Mouse (Mus musculus) forebrain, embryonic 14.5 days (tissue): Measurements from ENCODE around the gene Serpina1a. TPM values are rescaled to one million over a fixed set of nuclear protein-coding genes. Genes with fewer than 3 reads are reported as not detected.
"Not testable (repeated sequence)": the region's sequence is repeated elsewhere in the genome, so short reads cannot be mapped to it uniquely, and the experiment has no call there.

Source experiments
- ATAC-seq: fragments of 200-750 bp; cut with Nextera tagmentation; 2 replicates; pipeline ENCODE4 v1.8.0; 2017; ENCODE audit warnings: mild to moderate bottlenecking, moderate library complexity
- DNase-seq: peaks from one replicate; pipeline ENCODE4 v3.0.0-alpha.2; 2015; ENCODE audit warnings: low spot score
- H3K27ac ChIP-seq: fragments of 300-500 bp; sonication (generic); 2 replicates; pipeline ENCODE4 v1.5.1; 2014; ENCODE audit warnings: low read depth, mild to moderate bottlenecking, control low read depth, low read length, moderate library complexity
- H3K27me3 ChIP-seq: fragments of 300-500 bp; sonication (generic); replicated peaks from 2 replicates; pipeline ENCODE4 v1.6.1; 2014; ENCODE audit warnings: low read length, control low read depth, mixed read lengths; ENCODE audit not compliant: control insufficient read depth, insufficient read depth
- H3K36me3 ChIP-seq: fragments of 300-500 bp; sonication (generic); 2 replicates; pipeline ENCODE4 v1.6.1; 2014; ENCODE audit warnings: low read length, control low read depth; ENCODE audit not compliant: control insufficient read depth, insufficient read depth
- H3K4me1 ChIP-seq: fragments of 300-500 bp; sonication (generic); 2 replicates; pipeline ENCODE4 v1.6.1; 2014; ENCODE audit warnings: antibody characterized with exemption, low read length, control low read depth; ENCODE audit not compliant: control insufficient read depth, insufficient read depth
- H3K4me2 ChIP-seq: fragments of 300-500 bp; sonication (generic); 2 replicates; pipeline ENCODE4 v1.6.1; 2014; ENCODE audit warnings: mild to moderate bottlenecking, control low read depth, low read length
- H3K4me3 ChIP-seq: fragments of 300-500 bp; sonication (generic); 2 replicates; pipeline ENCODE4 v1.5.1; 2014; ENCODE audit warnings: low read depth, low read length, control low read depth
- H3K9ac ChIP-seq: fragments of 300-500 bp; sonication (generic); 2 replicates; pipeline ENCODE4 v1.6.1; 2014; ENCODE audit warnings: mild to moderate bottlenecking, low read length, control low read depth, moderate library complexity
- H3K9me3 ChIP-seq: fragments of 300-500 bp; sonication (generic); replicated peaks from 2 replicates; pipeline ENCODE4 v1.6.1; 2016; ENCODE audit warnings: low read length, control low read depth, mixed read lengths; ENCODE audit not compliant: control insufficient read depth
- WGBS: fragments of 180-500 bp; shearing (Covaris S2); extraction: QIAGEN DNeasy Blood & Tissue Kit; methylation state at CpG from one replicate; pipeline ENCODE4 v1.1.7; 2014; 5-methylcytosine and 5-hydroxymethylcytosine counted together
- polyA plus RNA-seq: library from polyadenylated mRNA; unstranded; fragments of >200 nt; fragmentation: Nextera tagmentation; extraction: Ambion mirVana; gene quantifications from 2 replicates; pipeline ENCODE4 v1.2.1, GENCODE M21; 2014

Serpina1a gene
- not detected in 2 replicates for polyA plus RNA-seq

DNA sequence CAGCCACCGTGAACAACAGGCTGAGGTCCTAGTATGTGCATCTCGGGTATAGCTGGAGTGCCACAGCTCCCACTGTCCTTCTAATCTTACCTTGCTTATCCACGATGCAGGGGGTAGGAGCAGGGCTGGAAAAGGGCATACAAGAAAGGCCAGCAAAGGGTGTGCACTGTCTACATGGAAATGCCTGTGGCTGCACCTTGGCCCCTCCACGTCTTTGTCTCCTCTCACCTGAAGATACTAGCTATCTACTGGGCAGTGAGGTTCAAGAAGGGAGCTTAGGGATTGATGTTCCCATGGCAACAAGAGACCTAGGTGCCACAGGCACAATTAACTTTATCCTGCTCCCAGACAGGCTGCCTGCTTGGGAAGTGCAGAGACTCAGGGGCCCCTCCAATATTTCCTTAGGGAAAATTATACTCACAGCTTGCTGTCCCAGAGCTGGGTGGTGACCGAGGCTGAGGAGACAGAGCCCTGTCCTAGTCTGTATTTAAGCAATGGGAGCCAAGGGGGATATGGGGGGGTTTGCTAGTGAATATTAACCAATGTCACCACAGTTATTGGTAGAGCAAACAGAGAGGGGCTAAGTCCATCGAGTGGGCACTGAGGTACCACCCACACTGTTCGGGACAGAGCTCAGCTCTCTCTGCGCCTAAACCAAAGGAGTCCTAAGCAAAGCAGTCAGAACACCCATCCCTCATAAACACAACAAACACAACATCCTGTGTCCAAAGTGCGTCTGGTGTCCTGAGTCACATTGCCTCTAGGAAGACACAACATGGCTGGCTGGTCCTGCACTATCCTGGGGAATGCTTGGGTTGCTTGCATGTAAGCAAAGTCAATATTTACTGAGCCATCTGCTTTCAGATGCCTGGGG, at the start of gene Serpina1a:
TSS of gene Serpina1a (minus strand) at position 462 of the 874 bp plus-strand sequence.
- H3K4me2 ChIP-seq, H3K4me3 ChIP-seq, H3K27ac ChIP-seq, DNase-seq, H3K4me1 ChIP-seq, ATAC-seq, H3K9ac ChIP-seq, H3K36me3 ChIP-seq, H3K27me3 ChIP-seq, H3K9me3 ChIP-seq: not testable (repeated sequence)
- WGBS, result 87% methylated on average over 9 of the region's 9 CpGs

DNA sequence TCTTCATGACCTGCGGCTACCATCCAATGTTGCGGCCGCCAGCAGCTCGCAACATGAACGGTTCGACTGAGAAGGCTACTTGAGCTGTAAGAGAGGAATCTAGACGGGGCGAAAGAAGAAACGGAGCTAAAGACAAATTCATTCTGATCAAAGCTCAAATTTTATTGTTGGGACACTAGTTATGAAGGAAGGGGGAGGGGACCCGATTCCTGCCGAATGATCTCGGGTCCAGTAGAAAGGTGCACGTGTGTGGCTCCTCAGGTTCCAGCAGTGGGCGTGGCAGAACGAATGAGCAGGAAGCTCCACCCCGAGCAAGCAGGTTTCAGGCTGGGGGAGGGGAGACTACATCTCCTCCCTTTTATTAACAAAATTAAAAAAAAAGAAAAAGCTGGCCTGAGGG, 45.8 kb upstream of the Serpina1a start:
- not testable (repeated sequence) for DNase-seq, H3K9ac ChIP-seq, H3K36me3 ChIP-seq

DNA sequence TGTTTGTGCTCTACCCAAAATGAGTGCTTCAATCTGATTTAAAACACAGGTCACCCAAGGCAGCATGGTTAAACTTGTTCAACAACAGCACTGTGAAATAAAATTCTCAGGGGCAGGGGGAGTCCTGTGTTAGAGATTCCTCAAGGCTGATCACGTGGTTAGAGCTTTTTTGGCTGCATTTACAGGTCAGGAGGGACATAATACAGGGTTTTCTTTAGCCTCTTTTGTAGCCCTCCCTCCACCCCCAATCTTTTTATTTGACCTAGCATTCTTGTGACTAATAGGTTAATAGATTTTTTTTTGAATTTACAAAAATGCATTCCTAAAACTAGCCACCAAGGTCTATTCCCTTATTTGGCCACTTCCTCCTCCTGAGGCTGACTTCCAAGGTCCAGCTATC, 44.4 kb upstream of the Serpina1a start:
- H3K4me3 ChIP-seq, H3K27me3 ChIP-seq, ATAC-seq, H3K9me3 ChIP-seq, H3K27ac ChIP-seq, H3K4me2 ChIP-seq, H3K36me3 ChIP-seq, H3K9ac ChIP-seq, DNase-seq, H3K4me1 ChIP-seq: not testable (repeated sequence)
- WGBS, result 37% methylated on average over 1 of the region's 1 CpGs

More for the DNA sequence above, 45.8 kb upstream of the Serpina1a start:
- not testable (repeated sequence) for H3K27me3 ChIP-seq, H3K4me2 ChIP-seq, H3K4me3 ChIP-seq, H3K9me3 ChIP-seq, H3K27ac ChIP-seq, H3K4me1 ChIP-seq, ATAC-seq
- WGBS, result 96% methylated on average over 11 of the region's 16 CpGs

DNA sequence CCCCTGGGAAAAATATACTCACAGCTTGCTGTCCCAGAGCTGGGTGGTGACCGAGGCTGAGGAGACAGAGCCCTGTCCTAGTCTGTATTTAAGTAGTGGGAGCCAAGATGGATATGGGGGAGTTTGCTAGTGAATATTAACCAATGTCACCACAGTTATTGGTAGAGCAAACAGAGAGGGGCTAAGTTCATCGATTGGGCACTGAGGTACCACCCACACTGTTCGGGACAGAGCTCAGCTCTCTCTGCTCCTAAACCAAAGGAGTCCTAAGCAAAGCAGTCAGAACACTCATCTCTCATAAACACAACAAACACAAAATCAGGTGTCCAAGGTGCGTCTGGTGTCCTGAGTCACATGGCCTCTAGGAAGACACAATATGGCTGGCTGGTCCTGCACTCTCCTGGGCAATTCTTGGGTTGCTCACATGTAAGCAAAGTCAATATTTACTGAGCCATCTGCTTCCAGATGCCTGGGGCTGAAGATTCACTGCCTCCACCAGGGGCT, 41.5 kb upstream of the Serpina1a start, which contains the start of gene Serpina1c:
TSS of gene Serpina1c (minus strand) at position 51 of the 504 bp plus-strand sequence.
- not testable (repeated sequence) for H3K4me3 ChIP-seq, H3K36me3 ChIP-seq, H3K9me3 ChIP-seq, DNase-seq, ATAC-seq, H3K9ac ChIP-seq, H3K4me1 ChIP-seq, H3K27ac ChIP-seq, H3K4me2 ChIP-seq, H3K27me3 ChIP-seq
- 84% methylated on average over 4 of the region's 4 CpGs for WGBS

DNA sequence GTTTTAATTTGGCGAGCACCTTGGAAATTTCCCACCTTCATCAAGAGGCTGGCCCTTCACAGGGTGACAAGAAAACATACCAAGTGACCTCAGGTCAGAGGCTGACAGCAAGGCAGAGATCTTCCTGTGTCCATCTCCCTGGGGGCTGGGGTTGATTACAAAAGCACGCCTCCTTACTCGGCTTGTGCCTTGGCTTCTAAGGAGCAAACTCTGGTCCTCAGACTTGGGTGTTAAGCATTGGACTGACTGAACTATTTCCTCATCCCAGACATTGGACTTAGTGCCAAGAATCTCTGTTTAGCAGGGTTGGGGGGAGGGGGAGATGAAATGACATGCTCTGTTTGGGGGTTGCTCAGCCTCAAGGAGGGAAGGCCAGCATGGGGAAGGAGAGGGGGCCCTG, 38.6 kb upstream of the Serpina1a start:
- not testable (repeated sequence) for ATAC-seq, H3K4me1 ChIP-seq, H3K27ac ChIP-seq, H3K9me3 ChIP-seq, H3K4me2 ChIP-seq, H3K9ac ChIP-seq, H3K36me3 ChIP-seq, H3K4me3 ChIP-seq, DNase-seq, H3K27me3 ChIP-seq
- 94% methylated on average over 3 of the region's 3 CpGs for WGBS

DNA sequence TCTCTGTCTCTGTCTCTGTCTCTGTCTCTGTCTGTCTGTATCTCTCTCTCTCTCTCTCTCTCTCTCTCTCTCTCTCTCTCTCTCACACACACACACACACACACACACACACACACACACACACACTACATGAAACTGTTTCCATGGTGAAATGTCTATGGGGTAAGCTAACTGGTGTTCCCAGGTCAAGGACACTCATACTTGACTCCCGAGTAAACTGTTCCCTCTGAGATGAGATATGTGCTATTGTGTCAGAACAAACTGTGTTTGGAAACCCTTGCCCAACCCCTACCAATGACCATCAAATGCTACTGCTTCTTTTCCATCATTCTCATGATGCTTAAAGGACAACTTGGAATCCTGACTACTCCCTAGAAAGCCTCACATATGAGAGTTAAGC, 3.5 kb upstream of the Serpina1a start:
- not testable (repeated sequence) for H3K4me2 ChIP-seq, H3K9ac ChIP-seq, H3K36me3 ChIP-seq, H3K4me3 ChIP-seq, H3K4me1 ChIP-seq, DNase-seq, H3K27me3 ChIP-seq, H3K9me3 ChIP-seq, ATAC-seq, H3K27ac ChIP-seq
- 83% methylated on average over 1 of the region's 1 CpGs for WGBS

DNA sequence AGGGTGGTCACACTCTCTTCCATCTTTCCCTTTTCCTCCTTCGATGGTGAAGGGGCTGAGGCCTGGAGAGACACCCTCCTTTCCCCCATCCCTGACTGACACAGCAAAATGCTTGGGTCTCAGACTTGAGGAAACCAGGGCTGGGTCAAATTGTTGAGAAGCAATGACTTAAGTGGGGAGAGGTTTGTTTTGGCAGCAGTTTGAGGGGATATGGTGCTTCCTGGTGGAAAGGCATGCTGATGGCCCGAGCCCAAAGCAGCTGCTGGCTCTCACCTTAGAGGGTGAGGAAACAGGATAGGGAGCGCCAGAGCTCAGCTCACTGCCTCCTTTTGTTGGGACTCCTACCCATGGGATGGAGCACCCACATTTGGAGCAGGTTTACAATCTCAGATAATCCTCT, 2.4 kb downstream of the Serpina1a start:
- Histone ChIP-seq H3K27me3 (no peaks in the 10 kb centered on the region), H3K9me3 (no peaks in the 10 kb centered on the region), H3K9ac (no peak overlapping the region), H3K27ac (no peak overlapping the region), H3K4me1 (no peaks in the 10 kb centered on the region), H3K4me3 (no peak overlapping the region), H3K4me2 (no peak overlapping the region), H3K36me3 (no peaks in the 10 kb centered on the region)
- no peak for ATAC-seq
- WGBS, result 70% methylated on average over 3 of the region's 3 CpGs
- no peak for DNase-seq

DNA sequence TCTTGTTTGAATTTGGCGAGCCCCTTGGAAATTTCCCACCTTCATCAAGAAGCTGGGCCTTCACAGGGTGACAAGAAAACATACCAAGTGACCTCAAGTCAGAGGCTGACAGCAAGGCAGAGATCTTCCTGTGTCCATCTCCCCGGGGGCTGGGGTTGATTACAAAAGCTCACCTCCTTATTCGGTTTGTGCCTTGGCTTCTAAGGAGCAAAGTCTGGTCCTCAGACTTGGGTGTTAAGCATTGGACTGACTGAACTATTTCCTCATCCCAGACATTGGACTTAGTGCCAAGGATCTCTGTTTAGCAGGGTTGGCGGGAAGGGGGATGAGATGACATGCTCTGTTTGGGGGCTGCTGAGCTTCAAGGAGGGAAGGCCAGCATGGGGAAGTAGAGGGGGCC, 2.8 kb downstream of the Serpina1a start:
- H3K27me3 ChIP-seq, ATAC-seq, H3K4me1 ChIP-seq, DNase-seq, H3K9me3 ChIP-seq, H3K9ac ChIP-seq, H3K36me3 ChIP-seq, H3K4me2 ChIP-seq, H3K4me3 ChIP-seq, H3K27ac ChIP-seq: not testable (repeated sequence)
- 83% methylated on average over 3 of the region's 4 CpGs for WGBS

DNA sequence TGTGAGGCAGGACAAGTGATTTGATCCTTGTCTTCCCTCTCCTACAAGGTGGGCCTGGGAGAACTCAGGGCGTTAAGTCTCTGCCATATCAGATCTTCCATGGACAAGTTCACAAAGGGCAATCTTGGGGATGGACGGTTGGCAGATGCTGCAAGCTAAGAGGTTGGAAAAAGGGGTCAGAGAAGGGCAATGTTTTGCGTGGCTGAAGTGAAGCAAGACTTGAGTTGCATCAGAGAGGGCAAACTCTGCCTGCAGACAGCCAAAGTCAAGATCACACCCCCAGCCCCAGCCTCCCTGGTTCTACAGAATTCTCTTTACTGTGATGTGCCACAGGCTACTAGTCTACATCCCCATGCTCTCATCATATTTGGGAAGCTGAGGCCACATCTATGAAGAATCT, 3.8 kb downstream of the Serpina1a start:
- not testable (repeated sequence) for H3K4me1 ChIP-seq, DNase-seq, H3K4me2 ChIP-seq, H3K9me3 ChIP-seq, H3K27me3 ChIP-seq, H3K9ac ChIP-seq, H3K27ac ChIP-seq, H3K36me3 ChIP-seq, H3K4me3 ChIP-seq, ATAC-seq
- WGBS, result 72% methylated on average over 3 of the region's 3 CpGs
